Mouse (Mus musculus): ENCODE measurements at regions not wholly inside any gene's neighbourhood (a gene's known extent, or its start where the extent isn't known, plus 50 kb on each side); places are given as distances from the start of the nearest gene placed in this dataset.

DNA sequence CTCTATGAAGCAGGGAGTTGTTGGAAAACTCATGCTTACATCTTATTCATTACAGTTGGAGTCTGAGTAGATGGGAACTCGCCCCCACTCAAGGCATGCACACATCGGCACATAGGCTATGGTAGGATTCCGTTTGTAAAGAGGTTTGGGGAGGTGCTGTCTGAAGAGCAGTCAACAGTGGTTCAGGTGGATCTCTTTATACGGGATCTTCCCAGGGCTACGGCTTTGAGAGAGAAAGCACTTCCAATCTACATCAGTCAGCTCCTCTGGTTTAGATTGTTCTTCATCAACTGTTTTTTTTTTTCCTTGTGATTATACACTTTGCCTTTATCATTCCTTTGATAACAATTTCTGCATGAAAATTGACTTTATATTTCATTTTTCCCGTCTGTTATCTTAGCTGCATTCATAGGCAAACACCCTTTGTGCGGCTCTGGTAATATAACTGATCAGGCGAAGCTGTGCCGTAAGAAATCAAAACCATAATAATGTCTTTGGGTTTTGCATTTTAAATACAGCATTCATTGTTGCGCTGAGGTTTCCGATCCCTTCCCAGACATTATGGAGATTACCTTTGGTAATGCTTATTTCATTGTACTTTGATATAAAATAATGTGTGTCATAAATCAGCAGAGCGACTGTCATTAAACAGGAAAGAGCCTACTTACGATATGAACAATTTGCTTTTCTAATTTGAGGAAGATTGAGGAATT lies 155.7 kb upstream of the Meis1 start:
- TF ChIP-seq TCF12 (IDR thresholded peaks at IDR 0.05; ENCODE audit: insufficient read depth, poor library complexity, severe bottlenecking) (no peak), MAX (IDR thresholded peaks at IDR 0.05; ENCODE audit: low read depth) (no peak), POLR2A (IDR thresholded peaks at IDR 0.05; ENCODE audit: insufficient read length, low read depth) (no peak), E2F4 (IDR thresholded peaks at IDR 0.05; ENCODE audit: insufficient read depth) (no peak), MYOD1 (IDR thresholded peaks at IDR 0.05; ENCODE audit: control insufficient read depth in 1 of 3, insufficient read length in 2 of 3, low read depth in 2 of 3) (no peak), POLR2AphosphoS2 (IDR thresholded peaks at IDR 0.05; ENCODE audit: insufficient read length, low read depth) (no peak), USF1 (IDR thresholded peaks at IDR 0.05; ENCODE audit: low read depth) (no peak), SRF (IDR thresholded peaks at IDR 0.05; ENCODE audit: control insufficient read depth, insufficient read length, low read depth) (no peak), CEBPB (IDR thresholded peaks at IDR 0.05; ENCODE audit: insufficient read depth, poor library complexity, severe bottlenecking) (no peak), REST (IDR thresholded peaks at IDR 0.05; ENCODE audit: insufficient read depth, insufficient read length) (no peak)
